Mouse (Mus musculus) neural tube, embryonic 15.5 days (tissue): Measurements from ENCODE around the gene Suv39h2. TPM values are rescaled to one million over a fixed set of nuclear protein-coding genes. Genes with fewer than 3 reads are reported as not detected.
A peak's percentile ranks its signal among the peaks of the same experiment; 100 is the strongest.

Source experiments
- ATAC-seq: fragments of 200-750 bp; cut with Nextera tagmentation; 2 replicates; pipeline ENCODE4 v1.8.0; 2017; ENCODE audit warnings: mild to moderate bottlenecking, moderate TSS enrichment, moderate library complexity; ENCODE audit not compliant: low FRiP score
- H3K27ac ChIP-seq: fragments of 300-500 bp; sonication (generic); replicated peaks from 2 replicates; pipeline ENCODE4 v1.5.1; 2015; ENCODE audit warnings: mild to moderate bottlenecking, inconsistent platforms
- H3K27me3 ChIP-seq: fragments of 300-500 bp; sonication (generic); replicated peaks from 2 replicates; pipeline ENCODE4 v1.6.1; 2015; ENCODE audit warnings: inconsistent platforms
- H3K36me3 ChIP-seq: fragments of 300-500 bp; sonication (generic); 2 replicates; pipeline ENCODE4 v1.6.1; 2015; ENCODE audit warnings: inconsistent platforms
- H3K4me1 ChIP-seq: fragments of 300-500 bp; sonication (generic); 2 replicates; pipeline ENCODE4 v1.6.1; 2015; ENCODE audit warnings: inconsistent platforms
- H3K4me2 ChIP-seq: fragments of 300-500 bp; sonication (generic); 2 replicates; pipeline ENCODE4 v1.6.1; 2015; ENCODE audit warnings: inconsistent platforms, mild to moderate bottlenecking, moderate library complexity
- H3K4me3 ChIP-seq: fragments of 300-500 bp; sonication (generic); replicated peaks from 2 replicates; pipeline ENCODE4 v1.5.1; 2015; ENCODE audit warnings: mild to moderate bottlenecking, inconsistent platforms
- H3K9ac ChIP-seq: fragments of 300-500 bp; sonication (generic); replicated peaks from 2 replicates; pipeline ENCODE4 v1.6.1; 2015; ENCODE audit warnings: mild to moderate bottlenecking, inconsistent platforms
- H3K9me3 ChIP-seq: fragments of 300-500 bp; sonication (generic); replicated peaks from 2 replicates; pipeline ENCODE4 v1.6.1; 2016; ENCODE audit warnings: inconsistent platforms
- WGBS: fragments of 180-500 bp; shearing (Covaris S2); methylation state at CpG from one replicate; pipeline ENCODE4 v1.1.7; 2015; ENCODE audit warnings: mixed read lengths; 5-methylcytosine and 5-hydroxymethylcytosine counted together
- polyA plus RNA-seq: library from polyadenylated mRNA; unstranded; fragments of >200 nt; fragmentation: Nextera tagmentation; extraction: Ambion mirVana; gene quantifications from 2 replicates; pipeline ENCODE4 v1.2.1, GENCODE M21; 2015

The Suv39h2 gene
- polyA plus RNA-seq, 1 experiment from 2014 or later, result 6.7 TPM

DNA sequence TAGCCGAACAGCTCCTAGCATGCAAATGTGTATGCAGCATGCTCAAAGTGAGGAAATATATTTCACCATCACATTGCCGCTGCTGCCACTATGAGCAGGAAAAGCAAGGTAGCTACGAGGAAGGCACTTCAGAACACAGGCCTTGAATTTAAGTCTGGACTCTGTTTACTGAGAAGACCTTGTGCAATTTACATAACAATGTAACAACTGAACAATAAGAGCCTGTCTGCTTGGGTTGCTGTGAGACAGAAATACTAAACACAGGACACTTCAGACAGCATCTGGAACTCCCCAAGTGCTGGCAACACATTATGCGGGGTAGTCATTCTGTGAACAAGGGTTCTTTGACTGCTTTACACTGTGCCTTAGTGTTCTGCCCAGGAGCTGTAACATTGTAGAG, 54.7 kb downstream of the Suv39h2 start:
- 0 out of 2 replicates have a peak overlapping the region, but pooled peaks have one; percentile 28 for H3K27ac ChIP-seq

DNA sequence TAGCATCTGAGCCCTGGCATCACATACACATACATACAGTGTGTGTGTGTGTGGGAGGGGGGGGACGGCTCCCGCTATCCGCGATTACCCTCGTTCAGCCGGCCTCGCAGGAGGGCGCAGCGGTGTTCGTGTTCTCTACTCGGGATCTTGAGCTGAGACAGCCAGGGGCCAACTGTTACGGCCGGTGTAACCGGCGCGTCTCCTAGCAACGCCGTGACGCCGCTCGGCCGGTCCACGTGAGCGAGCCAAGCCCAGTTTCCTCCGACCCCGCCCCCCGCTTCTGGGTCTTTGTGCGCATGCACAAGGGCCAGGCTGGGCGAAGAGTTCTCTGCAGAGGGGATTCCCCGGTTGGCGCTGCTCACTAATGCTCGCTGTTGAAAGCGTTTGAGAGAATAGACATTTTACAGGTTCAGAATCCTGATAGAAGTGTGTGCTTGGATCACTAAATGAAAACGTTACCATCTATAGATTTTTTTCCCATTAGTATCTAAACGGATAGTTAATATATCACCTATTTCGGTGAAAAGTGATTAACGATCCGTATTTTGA, 55.9 kb downstream of the Suv39h2 start:
- Histone ChIP-seq H3K4me3 (peak overlapping the region; percentile 62), H3K9ac (peak overlapping the region; percentile 52), H3K9me3 (no peaks in the 10 kb centered on the region), H3K27ac (peak overlapping the region; percentile 48; the same call in 1 of the 2 replicates), H3K4me1 (peaks cover 15% of the 10 kb centered on the region), H3K4me2 (peak overlapping the region; percentile 71), H3K27me3 (peaks cover 18% of the 10 kb centered on the region; the same call in 1 of the 2 replicates), H3K36me3 (no peaks in the 10 kb centered on the region)
- ATAC-seq, result peak; percentile 93
- under 1% methylated on average over 38 of the region's 38 CpGs for WGBS

More for the DNA sequence above, 54.7 kb downstream of the Suv39h2 start:
- no peak overlapping the region for H3K4me2 ChIP-seq
- 40% methylated on average over 4 of the region's 4 CpGs for WGBS
- H3K27me3 ChIP-seq, result peaks cover 18% of the 10 kb centered on the region; the same call in 1 of the 2 replicates
- H3K36me3 ChIP-seq, result no peaks in the 10 kb centered on the region
- H3K9ac ChIP-seq, result no peak overlapping the region
- H3K4me1 ChIP-seq, result peaks cover 25% of the 10 kb centered on the region
- no peak for ATAC-seq
- no peaks in the 10 kb centered on the region for H3K9me3 ChIP-seq
- no peak overlapping the region for H3K4me3 ChIP-seq

DNA sequence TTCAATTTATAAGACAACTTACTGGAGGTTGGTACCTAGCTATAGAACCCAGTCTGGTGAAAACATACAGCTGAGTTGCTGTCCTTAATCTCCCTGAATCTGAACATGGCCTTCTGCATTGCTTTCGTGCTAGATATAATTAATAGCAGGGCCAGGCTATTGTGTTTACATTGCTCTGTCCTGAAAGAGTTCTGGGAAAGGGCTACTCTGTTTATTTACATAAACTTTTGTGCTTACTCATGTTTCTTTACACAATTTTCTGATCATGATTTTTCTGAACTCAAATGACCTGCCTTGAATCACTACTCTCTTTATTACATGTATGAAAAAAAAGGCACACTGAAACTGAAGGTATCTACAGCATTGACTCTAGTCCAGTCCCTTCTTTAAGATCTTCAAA, 59.2 kb downstream of the Suv39h2 start:
- Histone ChIP-seq H3K27me3 (peaks cover 18% of the 10 kb centered on the region; the same call in 1 of the 2 replicates), H3K4me2 (no peak overlapping the region), H3K9ac (no peak overlapping the region), H3K9me3 (no peaks in the 10 kb centered on the region), H3K4me1 (peaks cover 8% of the 10 kb centered on the region), H3K27ac (no peak overlapping the region), H3K4me3 (no peak overlapping the region), H3K36me3 (no peaks in the 10 kb centered on the region)
- ATAC-seq, result no peak
- WGBS, result 58% methylated on average over 1 of the region's 1 CpGs

DNA sequence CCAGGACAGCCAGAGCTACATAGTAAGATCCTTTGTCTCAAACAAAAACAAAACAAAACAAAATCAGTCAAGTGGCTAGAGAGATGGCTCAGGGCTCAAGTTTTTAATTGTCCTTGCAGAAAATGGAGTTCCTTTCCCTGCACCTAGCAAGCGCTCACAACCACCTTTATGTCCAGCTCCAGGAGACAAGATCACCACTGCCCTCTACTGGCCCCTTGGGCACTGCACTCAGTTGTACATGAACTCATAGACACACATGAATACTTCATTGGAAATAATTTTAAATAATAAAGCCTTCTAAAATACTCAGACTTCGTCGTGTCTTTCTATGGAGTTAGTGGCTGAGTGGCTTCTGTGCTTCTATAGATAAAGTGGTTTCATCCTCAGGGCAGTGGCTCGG, 60.6 kb downstream of the Suv39h2 start:
- peaks cover 18% of the 10 kb centered on the region; the same call in 1 of the 2 replicates for H3K27me3 ChIP-seq
- WGBS, result 42% methylated on average over 4 of the region's 4 CpGs
- ATAC-seq, result no peak
- H3K4me2 ChIP-seq, result no peak overlapping the region
- H3K36me3 ChIP-seq, result no peaks in the 10 kb centered on the region
- H3K4me1 ChIP-seq, result peaks cover 6% of the 10 kb centered on the region
- no peaks in the 10 kb centered on the region for H3K9me3 ChIP-seq
- no peak overlapping the region for H3K4me3 ChIP-seq
- H3K9ac ChIP-seq, result no peak overlapping the region
- H3K27ac ChIP-seq, result no peak overlapping the region

DNA sequence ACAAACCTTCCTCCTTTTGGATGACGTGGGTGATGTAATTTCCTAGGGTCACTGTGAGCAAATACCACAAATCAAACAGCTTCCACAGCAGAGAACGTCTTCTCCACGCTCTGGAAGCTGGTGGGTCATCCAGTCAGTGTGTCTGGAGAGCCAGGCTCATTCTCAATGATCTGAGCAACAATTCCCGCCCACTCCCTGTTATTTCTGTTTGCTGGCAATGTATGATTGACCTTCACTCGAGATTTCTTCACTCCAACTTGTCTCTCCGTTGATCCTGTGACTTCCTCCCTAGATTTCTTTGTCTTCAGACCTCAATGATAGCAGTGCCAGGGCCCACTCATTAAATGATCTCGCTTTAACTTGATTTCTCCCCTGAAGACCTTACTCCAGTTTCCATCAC, 67.1 kb downstream of the Suv39h2 start:
- Histone ChIP-seq H3K9ac (no peak overlapping the region), H3K27ac (no peak overlapping the region), H3K4me1 (no peaks in the 10 kb centered on the region), H3K4me2 (no peak overlapping the region), H3K9me3 (no peaks in the 10 kb centered on the region), H3K27me3 (no peaks in the 10 kb centered on the region), H3K36me3 (no peaks in the 10 kb centered on the region), H3K4me3 (no peak overlapping the region)
- no peak for ATAC-seq
- WGBS, result 82% methylated on average over 7 of the region's 7 CpGs

DNA sequence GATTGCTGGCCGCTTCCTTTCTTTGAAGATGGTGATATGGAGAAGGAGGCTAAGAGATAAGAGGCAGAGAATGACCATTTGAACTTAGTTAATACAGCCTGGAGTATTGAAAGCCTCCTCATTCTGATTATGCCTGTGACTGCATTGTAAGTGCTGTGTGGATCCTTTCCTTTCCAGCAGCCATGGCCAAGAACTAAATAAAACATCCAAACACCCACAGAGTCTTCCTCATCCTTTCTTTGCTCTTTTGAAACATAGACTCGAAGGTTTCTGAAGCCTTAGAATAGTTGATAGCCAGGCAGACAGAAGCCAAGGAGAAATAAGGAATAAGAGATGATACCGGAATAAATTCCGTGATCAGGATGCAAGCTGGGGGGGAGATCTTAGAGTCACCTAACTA, 68.8 kb downstream of the Suv39h2 start:
- H3K27me3 ChIP-seq, result no peaks in the 10 kb centered on the region
- no peak for ATAC-seq
- H3K9ac ChIP-seq, result no peak overlapping the region
- no peaks in the 10 kb centered on the region for H3K9me3 ChIP-seq
- H3K27ac ChIP-seq, result no peak overlapping the region
- H3K36me3 ChIP-seq, result no peaks in the 10 kb centered on the region
- 85% methylated on average over 4 of the region's 4 CpGs for WGBS
- H3K4me1 ChIP-seq, result no peaks in the 10 kb centered on the region
- H3K4me2 ChIP-seq, result no peak overlapping the region
- no peak overlapping the region for H3K4me3 ChIP-seq

Other genes with a start within 250 kb of the Suv39h2 start
- 88.6 and 106 TPM in 2 replicates for gene Nmt2, start 190.8 kb downstream of the Suv39h2 start, polyA plus RNA-seq
- 11.6 and 14.1 TPM in 2 replicates for gene Rpp38, start 142.4 kb downstream of the Suv39h2 start, polyA plus RNA-seq
- 4.3 and 5.2 TPM in 2 replicates for gene Acbd7, start 138.9 kb downstream of the Suv39h2 start, polyA plus RNA-seq
- not detected in 2 replicates for gene Olah, start 77.8 kb downstream of the Suv39h2 start, polyA plus RNA-seq
- gene Meig1, start 52.4 kb downstream of the Suv39h2 start, polyA plus RNA-seq, result 3.8 and 4.7 TPM in 2 replicates
- 6.7 and 7.7 TPM in 2 replicates for gene Dclre1c, start 50.9 kb downstream of the Suv39h2 start, polyA plus RNA-seq
- gene Gm45902, start 37.8 kb upstream of the Suv39h2 start, polyA plus RNA-seq, result 6.6 and 6.9 TPM in 2 replicates
- gene Hspa14, start 37.8 kb upstream of the Suv39h2 start, polyA plus RNA-seq, result 58.0 and 75.0 TPM in 2 replicates
- gene Cdnf, start 38.0 kb upstream of the Suv39h2 start, polyA plus RNA-seq, result 0.19 and 0.28 TPM in 2 replicates
- 22.4 and 35.5 TPM in 2 replicates for gene Fam107b, start 95.5 kb upstream of the Suv39h2 start, polyA plus RNA-seq